Mouse (Mus musculus) cerebellum, adult 9-10 months (tissue): ENCODE data around the gene Padi4.

ENCODE experiments used
- DNase-seq: peaks from one replicate; pipeline ENCODE4 v3.0.0; 2022

The Padi4 gene

DNA sequence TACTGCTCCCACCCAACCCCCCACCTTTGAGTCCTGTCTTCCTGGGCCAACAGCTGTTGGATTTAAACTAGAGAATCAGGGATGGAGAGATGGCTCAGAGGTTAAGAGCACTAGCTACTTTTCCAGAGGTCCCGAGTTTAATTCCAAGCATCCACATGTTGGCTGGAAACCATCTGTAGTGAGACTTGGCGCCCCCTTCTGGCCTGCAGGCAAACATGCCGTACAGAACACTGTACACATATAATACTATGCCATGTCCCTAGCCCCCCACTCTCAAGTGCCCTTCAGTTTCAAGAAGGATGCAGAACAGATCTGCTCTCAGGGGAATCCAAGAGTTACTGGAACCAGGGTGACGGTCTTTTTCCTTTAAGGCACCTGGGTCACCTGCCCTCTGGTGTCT lies 42.4 kb downstream of the Padi4 start:
- no peak for DNase-seq

DNA sequence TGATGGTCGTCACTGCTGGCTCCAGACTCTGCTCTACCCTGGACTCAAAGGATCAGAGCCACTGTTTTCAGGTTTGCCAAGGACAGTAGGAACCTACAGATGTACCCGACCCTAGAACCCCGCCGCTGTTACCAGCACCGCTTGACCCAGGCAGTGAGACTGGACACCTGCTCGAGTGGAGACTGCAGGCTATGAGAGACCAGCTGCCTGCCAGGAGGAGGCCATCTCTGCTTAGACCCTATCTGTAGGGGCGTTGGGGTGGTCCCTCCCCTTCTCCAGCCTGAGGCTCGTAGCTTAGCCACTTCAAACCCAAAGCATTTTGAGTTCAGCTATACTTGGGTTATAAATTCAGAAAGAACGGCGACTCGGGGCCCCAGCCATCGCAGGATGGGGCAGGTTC lies 47.1 kb downstream of the Padi4 start:
- DNase-seq: no peak

- DNase-seq: no peak
These were observed 49.3 kb downstream of the Padi4 start for GRCm38 (mm10) chr4:140724739-140725138.

DNA sequence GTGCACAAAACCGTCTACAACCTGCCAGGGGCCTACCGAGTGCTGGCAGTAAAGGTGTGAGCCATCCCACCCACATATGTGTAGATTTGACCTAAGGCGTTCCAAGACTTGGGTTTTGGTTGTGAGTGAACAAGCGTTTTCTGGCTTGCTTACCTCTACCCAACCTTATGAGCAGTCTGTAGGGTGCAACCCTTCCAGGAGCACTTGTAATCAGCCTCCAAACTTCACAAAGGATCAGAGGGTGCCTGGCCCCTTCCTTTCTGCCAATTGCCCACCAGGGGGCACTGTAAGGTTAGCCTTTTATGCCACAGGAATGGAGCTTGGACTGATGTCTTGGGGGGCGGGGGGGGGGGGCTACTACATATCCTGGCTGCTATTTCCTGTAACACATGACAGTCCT lies 50.2 kb downstream of the Padi4 start:
- DNase-seq: peak; percentile 10

GRCm38 (mm10) chr4:140723192-140723591 lies 50.8 kb downstream of the Padi4 start:
- DNase-seq: no peak

GRCm38 (mm10) chr4:140722710-140723109 lies 51.3 kb downstream of the Padi4 start:
- DNase-seq: no peak

DNA sequence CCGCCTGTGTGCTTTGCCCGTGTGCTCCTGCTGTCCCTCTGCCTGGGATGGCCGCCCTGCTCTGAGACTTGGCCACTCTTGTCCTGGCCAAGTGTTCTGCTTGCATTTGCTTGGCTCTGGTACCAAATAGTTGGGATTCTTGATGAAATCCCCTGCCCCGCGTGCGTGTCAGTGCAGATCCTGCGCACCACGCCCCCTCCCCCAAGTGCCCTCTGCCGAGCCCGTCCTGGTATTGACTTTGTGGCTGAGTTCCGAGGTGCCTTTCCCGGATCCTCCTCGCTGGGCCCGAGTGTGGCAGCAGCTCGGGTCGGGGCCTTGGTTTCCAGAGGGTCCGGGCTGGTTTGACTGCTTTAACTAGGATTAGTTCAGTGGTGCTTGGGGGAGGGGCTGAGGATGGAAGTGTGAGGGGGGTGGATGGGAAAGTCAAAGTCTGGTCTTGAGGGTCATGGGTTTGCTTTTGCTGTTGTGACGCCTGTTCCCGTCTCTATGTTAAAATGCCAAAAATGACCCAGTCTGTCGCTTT lies 52.0 kb downstream of the Padi4 start:
- no peak for DNase-seq

DNA sequence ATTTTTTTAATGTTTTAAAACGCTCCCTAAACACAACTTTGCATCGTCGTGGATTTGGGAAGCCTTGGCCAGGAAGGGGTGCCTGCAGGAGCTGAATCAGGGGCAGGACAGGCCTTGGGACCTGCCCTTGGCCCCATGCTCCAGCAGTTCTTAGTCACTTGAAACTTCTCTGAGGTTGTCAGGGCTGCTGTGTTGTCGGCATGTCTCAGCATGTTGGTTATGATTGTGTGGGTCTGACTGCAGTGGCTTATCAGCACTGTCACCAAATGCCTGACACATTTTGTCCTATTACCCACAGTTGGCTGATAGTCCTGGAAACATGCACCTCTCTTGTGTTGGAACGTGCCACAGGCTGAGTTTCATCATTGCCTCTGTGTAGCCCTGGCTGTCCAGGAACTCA lies 53.9 kb downstream of the Padi4 start:
- DNase-seq: no peak

- no peak for DNase-seq
These were observed 55.6 kb downstream of the Padi4 start for GRCm38 (mm10) chr4:140718436-140718835.

DNA sequence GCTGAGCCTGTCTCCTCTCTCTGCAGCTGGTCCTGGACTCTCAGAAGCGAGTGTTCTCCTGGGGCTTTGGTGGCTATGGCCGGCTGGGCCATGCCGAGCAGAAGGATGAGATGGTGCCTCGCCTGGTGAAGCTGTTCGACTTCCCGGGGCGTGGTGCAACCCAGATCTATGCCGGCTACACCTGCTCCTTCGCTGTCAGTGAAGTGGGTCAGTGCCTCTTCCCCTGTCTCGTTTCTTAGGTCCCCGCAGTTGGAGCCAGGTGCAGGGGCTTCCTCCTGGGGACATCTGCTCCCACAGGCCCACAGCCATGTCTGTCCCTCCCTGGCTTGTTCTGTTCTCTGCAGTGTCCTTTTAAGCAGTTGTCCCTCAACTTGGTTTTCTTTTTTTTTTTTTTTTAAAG lies 57.0 kb downstream of the Padi4 start:
- peak; percentile 8 for DNase-seq

DNA sequence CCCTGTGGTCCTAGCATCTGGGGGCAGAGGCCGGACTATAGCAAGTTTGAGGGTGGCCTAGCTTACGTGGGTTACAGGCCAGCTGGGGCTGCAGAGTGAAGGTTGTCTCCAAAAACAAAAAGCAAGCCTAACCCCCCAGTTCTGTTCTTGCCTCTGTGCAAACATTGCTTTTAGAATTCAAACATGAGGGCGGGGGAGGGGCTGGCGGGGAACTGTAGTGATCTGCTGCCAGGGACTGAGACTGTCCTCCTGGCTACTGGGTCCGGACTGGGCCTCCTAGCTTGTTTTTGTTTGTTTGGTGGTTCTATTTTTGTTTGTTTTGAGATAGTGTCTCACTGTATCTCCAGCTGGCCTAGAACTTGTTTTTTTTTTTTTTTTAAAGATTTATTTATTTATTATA lies 59.5 kb downstream of the Padi4 start:
- no peak for DNase-seq

GRCm38 (mm10) chr4:140713480-140714365 lies 60.3 kb downstream of the Padi4 start:
- DNase-seq: peak; percentile 100

DNA sequence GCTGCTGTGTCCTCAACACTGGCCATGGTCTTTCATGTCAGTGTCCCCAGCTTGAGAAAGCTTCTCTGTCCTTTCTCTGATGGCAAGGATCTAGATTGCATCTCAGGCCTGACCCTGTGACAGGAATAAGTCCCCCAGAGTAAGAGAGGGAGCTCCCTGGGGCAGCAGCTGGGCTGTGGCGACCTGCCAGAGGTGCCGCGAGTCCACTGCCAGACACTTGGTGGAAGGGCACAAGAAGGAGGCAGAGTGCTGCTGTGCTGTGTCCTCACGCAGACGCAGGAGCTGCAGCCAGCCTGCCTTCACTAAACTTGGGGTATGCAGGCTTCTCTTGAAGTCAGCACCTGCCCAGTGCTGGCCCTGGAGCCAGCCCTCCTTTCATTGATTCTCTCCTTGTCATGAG lies 62.7 kb downstream of the Padi4 start:
- DNase-seq: peak; percentile 22

DNA sequence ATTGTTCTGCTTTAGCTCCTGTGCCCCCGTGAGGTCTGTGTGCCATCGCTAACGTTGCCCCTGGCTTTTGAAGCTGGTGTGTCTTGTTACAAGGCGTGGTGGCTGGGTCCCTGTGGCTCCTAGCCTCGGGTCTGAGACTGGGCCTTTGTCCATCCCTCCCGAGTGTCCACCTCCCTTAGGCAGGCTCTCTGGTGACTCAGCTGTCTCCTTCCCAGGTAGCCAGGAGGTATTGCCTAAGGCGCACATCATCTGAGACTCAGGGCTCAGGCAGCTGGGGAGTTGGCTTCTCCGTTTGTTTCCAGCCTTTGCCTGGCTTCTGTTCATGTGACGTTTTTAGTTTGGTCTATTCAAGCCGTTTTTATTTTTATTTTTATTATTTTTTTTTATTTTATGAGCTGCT lies 63.3 kb downstream of the Padi4 start:
- no peak for DNase-seq

DNA sequence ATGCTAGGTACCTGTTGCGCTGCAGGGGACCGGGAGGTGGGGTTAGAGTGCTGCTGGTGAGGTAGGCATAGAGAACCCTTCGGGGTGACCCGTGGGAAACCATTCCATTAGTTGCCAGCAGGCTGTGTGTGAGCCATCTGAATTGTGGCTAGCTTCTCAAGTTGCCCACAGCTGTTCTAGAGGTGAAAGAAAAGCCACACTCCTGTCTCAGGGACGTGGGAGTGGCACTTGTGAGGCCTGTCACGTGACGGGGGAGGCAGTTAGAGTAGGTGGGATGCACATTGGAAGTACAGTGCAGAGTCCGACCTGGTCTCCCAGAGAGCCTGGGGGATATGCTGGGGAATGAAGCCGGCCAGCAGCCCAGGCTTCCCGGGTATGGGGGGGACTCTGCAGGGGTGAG lies 64.4 kb downstream of the Padi4 start:
- DNase-seq: no peak

GRCm38 (mm10) chr4:140709111-140709510 lies 64.9 kb downstream of the Padi4 start:
- DNase-seq: no peak

- DNase-seq: no peak
These were observed 65.6 kb downstream of the Padi4 start for GRCm38 (mm10) chr4:140708297-140708927.

DNA sequence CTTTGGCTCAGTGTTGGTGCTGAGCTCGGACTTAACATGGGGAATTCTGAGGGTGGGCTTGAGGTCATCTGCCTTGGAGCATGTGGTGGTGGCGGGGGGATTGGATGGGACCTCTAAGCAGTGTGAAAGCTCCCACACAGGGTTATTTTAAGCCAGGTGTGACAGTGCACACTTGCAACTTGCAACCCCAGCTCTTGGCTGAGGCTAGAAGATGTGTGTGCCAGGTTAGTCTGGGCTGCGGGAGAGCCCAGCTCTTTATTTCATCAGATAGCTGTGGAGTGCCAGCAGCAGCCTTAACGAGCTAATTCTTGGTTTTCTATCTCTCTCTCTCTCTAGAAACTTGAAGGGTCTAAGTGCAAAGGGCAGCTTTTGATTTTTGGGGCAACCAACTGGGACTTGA lies 66.4 kb downstream of the Padi4 start:
- no peak for DNase-seq

GRCm38 (mm10) chr4:140704166-140704565 lies 69.9 kb downstream of the Padi4 start:
- DNase-seq: no peak

DNA sequence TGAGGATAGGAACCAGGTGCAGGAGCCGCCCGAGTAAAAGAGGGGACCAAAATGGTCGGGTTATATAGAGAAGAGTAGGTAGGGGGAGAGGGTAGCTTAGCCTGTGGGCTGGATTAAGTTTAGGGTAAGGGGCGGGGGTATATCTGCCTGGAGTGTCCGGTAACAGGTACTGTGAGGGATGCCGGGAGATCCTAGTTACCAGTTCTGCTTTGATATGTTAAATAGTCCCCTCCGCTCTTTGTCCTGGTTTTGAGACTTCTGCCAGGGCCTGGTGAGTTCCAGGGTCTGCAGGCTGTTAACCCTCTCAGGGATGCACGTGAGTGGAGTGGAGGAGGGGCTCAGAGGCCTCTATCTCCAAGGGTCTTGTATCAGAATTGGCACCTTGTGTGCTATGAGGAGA lies 70.4 kb downstream of the Padi4 start:
- no peak for DNase-seq

DNA sequence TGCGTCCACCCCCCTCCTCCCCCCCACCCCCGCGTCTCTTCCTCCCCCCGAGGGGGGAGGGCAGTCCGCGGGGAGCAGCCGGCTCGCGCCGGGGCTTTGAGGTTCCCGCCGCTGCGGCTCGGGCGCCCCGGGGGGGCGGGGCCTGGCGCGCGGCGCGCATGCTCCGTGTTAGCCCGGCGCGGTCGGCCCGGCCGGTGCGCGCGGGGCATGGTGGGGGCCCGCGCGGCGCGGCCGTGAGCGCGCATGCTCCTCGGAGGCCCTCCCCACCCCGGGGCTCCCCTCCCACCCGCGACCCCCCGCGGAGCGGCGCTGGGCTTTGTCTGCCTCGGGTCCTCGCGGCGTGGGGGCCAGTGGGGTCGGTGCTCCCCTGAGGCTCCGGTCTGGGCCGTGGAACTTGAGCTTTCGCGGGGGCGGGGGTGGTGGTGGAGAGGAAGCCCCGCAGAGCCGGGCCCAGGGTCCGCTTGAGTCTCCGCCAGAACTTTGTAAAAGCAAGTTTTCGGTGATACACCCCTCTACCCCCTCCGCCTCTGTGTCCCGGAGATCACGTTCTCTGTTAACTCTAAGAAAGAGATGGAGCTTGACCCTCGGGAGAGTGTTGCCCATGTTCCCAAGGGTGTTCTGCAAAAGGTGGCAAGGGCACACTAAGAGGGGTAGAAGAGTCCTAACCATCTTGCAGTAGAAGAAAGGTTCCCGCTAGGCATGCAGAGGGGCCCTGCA lies 71.3 kb downstream of the Padi4 start:
- DNase-seq: peak; percentile 75

DNA sequence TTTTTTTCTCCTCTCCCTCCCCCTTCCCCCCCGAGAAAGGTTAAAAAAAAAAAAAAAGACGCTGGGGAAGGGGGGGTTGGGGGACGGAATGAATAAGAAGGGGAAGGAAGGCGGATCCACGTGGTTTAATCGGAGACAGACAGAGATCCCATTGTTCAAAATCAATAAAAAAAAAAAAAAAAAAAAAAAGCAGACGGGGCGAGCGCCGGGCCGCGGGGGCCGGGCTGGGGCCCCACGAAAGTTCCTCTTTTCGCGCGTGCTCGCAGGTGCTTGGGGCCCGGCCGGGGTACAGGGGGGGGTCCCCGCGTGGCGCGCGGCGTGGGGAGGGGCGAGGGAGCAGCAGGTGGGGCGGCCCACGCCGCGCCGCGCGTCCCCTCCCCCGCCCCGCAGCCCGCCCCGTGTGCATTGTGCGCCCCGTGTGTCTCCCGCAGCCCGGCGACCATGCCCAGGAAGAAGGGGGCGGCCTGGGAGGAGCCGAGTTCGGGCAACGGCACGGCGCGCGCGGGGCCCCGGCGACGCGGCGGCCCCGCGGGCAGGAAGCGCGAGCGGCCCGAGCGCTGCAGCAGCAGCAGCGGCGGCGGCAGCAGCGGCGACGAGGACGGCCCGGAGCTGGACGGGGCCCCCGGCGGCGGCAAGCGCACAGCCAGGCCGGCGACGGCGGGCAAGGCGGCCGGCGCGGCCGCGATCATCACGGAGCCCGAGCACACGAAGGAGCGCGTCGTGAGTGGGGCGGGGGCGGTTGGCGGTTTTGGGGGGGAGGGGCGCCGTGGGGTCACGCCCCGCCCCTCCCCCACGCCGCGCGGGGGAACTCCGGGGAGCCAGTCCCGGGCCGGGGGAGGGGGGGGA lies 72.1 kb downstream of the Padi4 start:
- DNase-seq: no peak
